Mouse (Mus musculus) C2C12 (cell line): ENCODE results near the gene Lrp3.

Experiments
- CEBPB ChIP-seq: IDR thresholded peaks from one replicate; pipeline ENCODE4 v1.6.1; 2011; ENCODE audit warnings: low read depth, mild to moderate bottlenecking, control low read depth, moderate library complexity
- CTCF ChIP-seq: IDR thresholded peaks from one replicate; pipeline ENCODE4 v1.5.1; 2011; ENCODE audit not compliant: control insufficient read depth, insufficient read depth, insufficient read length
- MAX ChIP-seq: IDR thresholded peaks from one replicate; pipeline ENCODE4 v1.6.1; 2011; ENCODE audit warnings: mild to moderate bottlenecking, control low read depth
- MYOD1 ChIP-seq: IDR thresholded peaks from one replicate; pipeline ENCODE4 v1.6.1; 2011; ENCODE audit warnings: low read depth; ENCODE audit not compliant: control insufficient read depth, insufficient read length
- USF1 ChIP-seq: IDR thresholded peaks from one replicate; pipeline ENCODE4 v1.6.1; 2011; ENCODE audit warnings: low read depth, mild to moderate bottlenecking, control low read depth, moderate library complexity

- TF ChIP-seq MAX, result no peak
- no peak for TF ChIP-seq CTCF
- no peak for TF ChIP-seq CEBPB
- TF ChIP-seq USF1, result no peak
- TF ChIP-seq MYOD1, result no peak
These were observed 20.0 kb upstream of the Lrp3 start for GRCm38 (mm10) chr7:35235308-35235707.
